Mouse (Mus musculus) embryonic fibroblast, embryonic 13.5 days (primary cell): ENCODE measurements around the gene Ptpn4. TPM values are rescaled to one million over a fixed set of nuclear protein-coding genes. Genes with fewer than 3 reads are reported as not detected.

Experiments
- H3K27ac ChIP-seq: 2 replicates; pipeline ENCODE4 v1.5.1; 2012; ENCODE audit warnings: low read length, control low read depth, inconsistent platforms; ENCODE audit not compliant: insufficient read depth
- H3K4me1 ChIP-seq: 2 replicates; pipeline ENCODE4 v1.6.1; 2011; ENCODE audit warnings: low read length; ENCODE audit not compliant: control insufficient read depth, insufficient read depth
- H3K4me3 ChIP-seq: 2 replicates; pipeline ENCODE4 v1.5.1; 2011; ENCODE audit warnings: mild to moderate bottlenecking, control low read depth, low read length; ENCODE audit not compliant: insufficient read depth
- CTCF ChIP-seq: IDR thresholded peaks from 2 replicates; pipeline ENCODE4 v1.5.1; 2011; ENCODE audit warnings: mild to moderate bottlenecking, control low read depth, low read length, moderate library complexity, borderline replicate concordance; ENCODE audit not compliant: insufficient read depth
- POLR2A ChIP-seq: IDR thresholded peaks from 2 replicates; pipeline ENCODE4 v1.6.1; 2011; ENCODE audit warnings: low read depth, mild to moderate bottlenecking, control low read depth, low read length, moderate library complexity
- polyA plus RNA-seq: library from polyadenylated mRNA; stranded (reverse); fragments of >200 nt; gene quantifications from 2 replicates; pipeline ENCODE4 v1.2.4, GENCODE M21; 2011; ENCODE audit warnings: low read depth; ENCODE audit not compliant: missing spikeins, insufficient read length

Ptpn4 gene
- 7.3 and 12.9 TPM in 2 replicates for polyA plus RNA-seq

DNA sequence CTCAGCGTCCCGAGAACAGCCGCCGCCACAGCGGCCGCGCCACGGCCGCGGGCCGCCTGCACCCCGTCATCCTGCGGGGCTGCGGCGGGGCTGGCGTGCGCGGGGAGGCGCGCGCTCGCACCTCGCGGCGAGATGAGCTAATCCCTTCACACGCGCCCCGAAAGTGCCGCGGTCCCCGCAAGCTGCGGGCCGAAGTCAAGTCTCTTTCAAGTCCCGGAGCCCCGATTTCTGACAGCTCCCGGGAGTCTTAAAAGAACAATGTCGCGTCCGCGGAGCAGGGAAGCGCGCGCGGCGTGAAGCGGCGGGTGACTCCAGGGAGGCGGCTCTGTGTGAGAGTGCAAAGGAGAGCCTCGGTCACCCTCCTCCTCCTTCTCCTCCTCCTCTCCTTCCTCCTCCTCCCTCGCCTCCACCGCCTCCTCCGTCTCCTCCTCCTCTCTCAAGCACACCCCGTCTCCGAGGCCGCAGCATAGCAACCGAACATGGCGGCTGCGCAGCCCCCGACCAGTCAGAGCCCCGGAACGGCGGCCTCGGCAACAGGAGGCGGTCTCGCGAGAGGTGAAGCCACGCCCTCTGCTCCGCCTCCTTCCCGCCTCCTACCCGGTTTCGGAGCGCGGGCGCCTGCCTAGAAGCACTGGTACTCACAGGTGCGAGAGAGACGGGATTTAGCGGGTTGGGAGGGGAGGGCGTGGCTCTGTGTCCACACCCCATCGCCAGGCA, at the start of gene Ptpn4:
Gene Ptpn4, minus strand, starts transcription at position 579 of the 717 bp plus-strand sequence.
- peak; percentile 77 for TF ChIP-seq POLR2A
- no peak for TF ChIP-seq CTCF

DNA sequence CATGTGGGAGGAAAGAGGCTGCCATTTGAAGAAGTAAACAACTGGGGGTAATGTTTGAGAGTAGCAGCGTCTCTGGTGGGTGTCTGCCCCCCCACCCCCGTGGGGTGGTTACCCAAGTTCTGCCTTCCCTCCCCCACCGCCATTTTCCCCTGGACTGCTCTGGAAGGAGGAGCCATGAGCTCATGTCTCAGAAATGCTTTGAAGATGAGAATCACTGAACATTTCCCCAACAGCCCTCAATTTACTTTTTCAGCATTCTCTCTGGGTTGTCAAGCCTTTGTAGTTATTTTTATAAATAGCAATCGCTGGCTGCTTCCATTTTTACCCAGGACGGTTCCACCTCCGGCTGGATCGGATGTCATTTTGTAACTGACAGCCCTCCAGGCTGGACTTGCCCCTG, 48.9 kb upstream of the Ptpn4 start:
- H3K27ac ChIP-seq: no peak overlapping the region
- TF ChIP-seq POLR2A (no peak), CTCF (no peak)

More for the DNA sequence above, at the start of gene Ptpn4:
- Histone ChIP-seq H3K27ac (no peak within 1 kb of the TSS), H3K4me3 (peak within 1 kb of the TSS; percentile 95), H3K4me1 (no peaks in the 10 kb centered on the region)

GRCm38 (mm10) chr1:119884272-119884671, 46.9 kb upstream of the Ptpn4 start:
- Histone ChIP-seq H3K27ac (no peak overlapping the region), H3K4me3 (no peak overlapping the region), H3K4me1 (no peaks in the 10 kb centered on the region)
- TF ChIP-seq POLR2A (no peak), CTCF (no peak)

More for the DNA sequence above, 48.9 kb upstream of the Ptpn4 start:
- Histone ChIP-seq H3K4me1 (no peaks in the 10 kb centered on the region), H3K4me3 (no peak overlapping the region)

GRCm38 (mm10) chr1:119878909-119879308, 41.5 kb upstream of the Ptpn4 start:
- H3K27ac ChIP-seq: no peak overlapping the region
- no peak overlapping the region for H3K4me3 ChIP-seq
- TF ChIP-seq CTCF: no peak
- TF ChIP-seq POLR2A: no peak
- H3K4me1 ChIP-seq: no peaks in the 10 kb centered on the region

- H3K4me1 ChIP-seq: no peaks in the 10 kb centered on the region
- H3K27ac ChIP-seq: no peak overlapping the region
- TF ChIP-seq POLR2A (no peak), CTCF (no peak)
Measured at GRCm38 (mm10) chr1:119877469-119877868, 40.1 kb upstream of the Ptpn4 start.

DNA sequence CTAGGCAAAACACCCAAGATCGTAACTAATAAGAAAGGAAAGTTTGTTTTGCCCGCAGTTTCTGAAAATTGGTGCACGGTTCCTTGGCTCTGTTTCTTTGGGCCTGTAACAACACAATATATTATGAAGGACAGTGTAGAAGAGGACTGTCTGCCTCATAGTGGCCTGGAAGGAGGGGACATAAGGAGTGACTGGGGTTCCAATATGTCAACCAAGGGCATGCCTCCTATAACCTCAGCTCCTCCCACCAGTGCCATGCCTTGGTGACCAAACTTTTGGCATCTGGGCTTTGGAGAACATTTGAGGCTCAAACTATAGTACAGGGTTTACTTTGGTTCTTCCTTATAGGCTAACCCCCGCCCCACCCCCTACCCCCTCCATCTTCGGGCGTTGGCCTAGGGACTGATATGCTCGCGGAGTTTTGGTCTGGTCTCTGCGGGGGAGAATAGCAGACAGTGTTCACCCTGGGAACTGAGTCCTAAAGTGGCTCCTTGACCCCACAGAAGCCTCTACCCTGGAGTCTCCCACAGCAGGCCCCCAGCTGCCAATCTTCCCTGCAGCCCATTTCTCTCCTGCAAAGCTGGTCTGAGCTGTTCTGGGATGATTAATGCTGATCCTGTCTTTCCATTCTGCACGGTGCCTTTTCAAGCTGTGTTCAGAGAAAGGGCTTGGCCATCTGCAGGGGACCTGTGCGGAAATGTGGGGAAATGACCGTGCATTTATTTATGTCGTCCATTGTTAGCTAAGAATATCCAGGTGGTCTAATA, 31.2 kb upstream of the Ptpn4 start:
- TF ChIP-seq CTCF (no peak), POLR2A (no peak)
- Histone ChIP-seq H3K4me1 (no peaks in the 10 kb centered on the region), H3K4me3 (no peak overlapping the region), H3K27ac (no peak overlapping the region)

More at GRCm38 (mm10) chr1:119877469-119877868, 40.1 kb upstream of the Ptpn4 start:
- H3K4me3 ChIP-seq: no peak overlapping the region

- Histone ChIP-seq H3K27ac (no peak overlapping the region), H3K4me3 (no peak overlapping the region), H3K4me1 (no peaks in the 10 kb centered on the region)
- TF ChIP-seq CTCF: no peak
- no peak for TF ChIP-seq POLR2A
Measured at GRCm38 (mm10) chr1:119867300-119867699, 29.9 kb upstream of the Ptpn4 start.

- H3K4me1 ChIP-seq: no peaks in the 10 kb centered on the region
- no peak overlapping the region for H3K27ac ChIP-seq
- no peak overlapping the region for H3K4me3 ChIP-seq
- TF ChIP-seq POLR2A: no peak
- no peak for TF ChIP-seq CTCF
Measured at GRCm38 (mm10) chr1:119865311-119865710, 27.9 kb upstream of the Ptpn4 start.

GRCm38 (mm10) chr1:119863507-119864296, 26.3 kb upstream of the Ptpn4 start:
- TF ChIP-seq POLR2A: no peak
- TF ChIP-seq CTCF: no peak
- no peak overlapping the region for H3K4me3 ChIP-seq
- no peaks in the 10 kb centered on the region for H3K4me1 ChIP-seq
- no peak overlapping the region for H3K27ac ChIP-seq

DNA sequence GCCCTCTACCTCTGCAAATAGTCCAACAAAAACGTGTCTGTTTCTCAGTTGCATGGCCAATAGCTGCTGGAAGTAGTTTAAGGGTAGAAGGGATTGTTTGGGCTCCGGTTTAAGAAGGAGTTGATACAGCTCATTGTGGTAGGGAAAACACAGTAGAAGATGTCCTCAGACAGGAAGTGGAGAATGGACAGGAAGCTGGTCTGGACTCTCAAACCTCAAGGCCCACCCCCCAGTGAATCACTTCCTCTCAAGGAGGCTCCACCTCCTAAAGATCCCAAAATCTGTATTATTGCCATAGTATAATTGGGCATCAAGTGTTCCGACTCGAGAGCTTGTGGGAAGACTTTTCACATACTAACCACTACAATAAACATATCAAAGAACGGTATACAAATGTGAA, 22.2 kb upstream of the Ptpn4 start:
- TF ChIP-seq CTCF: no peak
- TF ChIP-seq POLR2A: no peak
- no peak overlapping the region for H3K4me3 ChIP-seq
- H3K27ac ChIP-seq: no peak overlapping the region
- no peaks in the 10 kb centered on the region for H3K4me1 ChIP-seq
